Mouse (Mus musculus) limb, embryonic 14.5 days (tissue): ENCODE measurements around the gene Ifi27l2a. TPM values are rescaled to one million over a fixed set of nuclear protein-coding genes. Genes with fewer than 3 reads are reported as not detected.

Source experiments
- ATAC-seq: fragments of 200-750 bp; cut with Nextera tagmentation; 2 replicates; pipeline ENCODE4 v1.8.0; 2017; ENCODE audit warnings: low read depth, moderate number of reproducible peaks, moderate TSS enrichment; ENCODE audit not compliant: low FRiP score
- DNase-seq: peaks from one replicate; pipeline ENCODE4 v3.0.0-alpha.2; 2015; ENCODE audit warnings: low spot score
- H3K27ac ChIP-seq: fragments of 300-500 bp; sonication (generic); replicated peaks from 2 replicates; pipeline ENCODE4 v1.5.1; 2014; ENCODE audit warnings: low read depth, mild to moderate bottlenecking, low read length, moderate library complexity, mixed read lengths
- H3K27me3 ChIP-seq: fragments of 300-500 bp; sonication (generic); 2 replicates; pipeline ENCODE4 v1.6.1; 2014; ENCODE audit warnings: low read length, mixed read lengths; ENCODE audit not compliant: control insufficient read depth, insufficient read depth
- H3K36me3 ChIP-seq: fragments of 300-500 bp; sonication (generic); 2 replicates; pipeline ENCODE4 v1.6.1; 2014; ENCODE audit warnings: mild to moderate bottlenecking, low read length, moderate library complexity, mixed read lengths; ENCODE audit not compliant: control insufficient read depth, insufficient read depth
- H3K4me1 ChIP-seq: fragments of 300-500 bp; sonication (generic); 2 replicates; pipeline ENCODE4 v1.6.1; 2014; ENCODE audit warnings: antibody characterized with exemption, low read length, mixed read lengths; ENCODE audit not compliant: control insufficient read depth, insufficient read depth
- H3K4me2 ChIP-seq: fragments of 300-500 bp; sonication (generic); replicated peaks from 2 replicates; pipeline ENCODE4 v1.6.1; 2014; ENCODE audit warnings: low read depth, mild to moderate bottlenecking, low read length, moderate library complexity; ENCODE audit not compliant: severe bottlenecking
- H3K4me3 ChIP-seq: fragments of 300-500 bp; sonication (generic); replicated peaks from 2 replicates; pipeline ENCODE4 v1.5.1; 2014; ENCODE audit warnings: low read length
- H3K9ac ChIP-seq: fragments of 300-500 bp; sonication (generic); 2 replicates; pipeline ENCODE4 v1.6.1; 2014; ENCODE audit warnings: mild to moderate bottlenecking, low read depth, low read length, moderate library complexity; ENCODE audit not compliant: severe bottlenecking
- H3K9me3 ChIP-seq: fragments of 300-500 bp; sonication (generic); 2 replicates; pipeline ENCODE4 v1.6.1; 2016; ENCODE audit warnings: low read length; ENCODE audit not compliant: control insufficient read depth
- POLR2A ChIP-seq: fragments of 200-500 bp; IDR thresholded peaks from 2 replicates; pipeline ENCODE4 v1.8.0; 2012; ENCODE audit warnings: inconsistent platforms, mild to moderate bottlenecking, moderate library complexity, borderline replicate concordance; ENCODE audit not compliant: insufficient read depth, insufficient read length; ENCODE audit errors: extremely low read depth
- WGBS: fragments of 180-500 bp; shearing (Covaris S2); extraction: QIAGEN DNeasy Blood & Tissue Kit; methylation state at CpG from one replicate; pipeline ENCODE4 v1.1.7; 2014; 5-methylcytosine and 5-hydroxymethylcytosine counted together
- polyA plus RNA-seq, 2 experiments: library from polyadenylated mRNA; depleted of rRNA in 1 of 2; stranded (reverse) in 1 of 2; unstranded in 1 of 2; fragments of >200 nt; fragmentation: Nextera tagmentation in 1 of 2; extraction: Ambion mirVana in 1 of 2; gene quantifications; 2 replicates each; pipeline versions ENCODE4 v1.2.1 to v1.2.3; 2012 to 2014

Gene Ifi27l2a
- polyA plus RNA-seq, 2 experiments, result 12.3 to 14.8 TPM

DNA sequence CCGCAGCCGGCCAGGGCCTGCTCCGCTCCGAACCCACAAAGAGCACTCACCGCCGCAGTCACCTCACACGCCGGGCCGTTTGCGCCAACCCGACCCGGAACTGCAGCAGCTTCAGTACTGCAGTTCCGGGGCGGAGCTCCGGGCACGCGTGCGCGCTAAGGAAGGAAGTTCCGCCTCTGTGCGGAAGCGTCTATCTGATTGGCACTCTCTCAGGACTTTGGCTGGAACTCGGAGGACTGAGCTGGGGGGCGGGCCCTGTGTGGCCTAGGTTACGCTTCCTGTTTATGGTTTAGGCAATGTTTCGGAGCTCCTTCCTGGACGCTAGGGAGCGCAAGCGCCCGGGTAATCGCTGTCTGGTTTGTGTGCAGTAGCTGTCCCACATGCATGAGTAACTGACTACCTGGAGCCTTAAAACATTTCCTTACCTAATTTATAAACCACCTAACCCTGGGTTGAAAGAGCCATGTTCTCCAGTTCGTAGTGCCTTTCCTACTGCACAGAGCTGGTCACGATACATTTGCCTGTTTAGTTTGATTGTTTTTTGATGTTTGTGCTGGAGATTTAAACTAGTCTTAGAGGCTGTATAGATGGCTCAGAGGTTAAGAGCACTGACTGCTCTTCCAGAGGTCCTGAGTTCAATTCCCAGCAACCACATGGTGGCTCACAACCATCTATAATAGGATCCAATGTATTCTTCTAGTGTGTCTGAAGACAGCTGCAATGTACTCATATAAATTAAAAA lies 17.6 kb downstream of the Ifi27l2a start, which contains the start of gene Ddx24:
Ddx24 (minus strand) TSS at position 102 of the 742 bp plus-strand sequence.
- H3K27me3 ChIP-seq, result no peaks in the 10 kb centered on the region
- H3K4me3 ChIP-seq, result peak within 1 kb of the TSS; percentile 93
- H3K4me2 ChIP-seq, result peak within 1 kb of the TSS; percentile 85
- peaks cover 9% of the 10 kb centered on the region for H3K36me3 ChIP-seq
- ATAC-seq, result peak; percentile 99
- H3K4me1 ChIP-seq, result peaks cover 22% of the 10 kb centered on the region
- peak; percentile 99 for DNase-seq
- no peaks in the 10 kb centered on the region for H3K9me3 ChIP-seq
- peak; percentile 66; the same call in 1 of the 2 replicates for TF ChIP-seq POLR2A
- 4% methylated on average over 21 of the region's 33 CpGs for WGBS
- H3K27ac ChIP-seq, result no peak within 1 kb of the TSS
- H3K9ac ChIP-seq, result peak within 1 kb of the TSS; percentile 88

DNA sequence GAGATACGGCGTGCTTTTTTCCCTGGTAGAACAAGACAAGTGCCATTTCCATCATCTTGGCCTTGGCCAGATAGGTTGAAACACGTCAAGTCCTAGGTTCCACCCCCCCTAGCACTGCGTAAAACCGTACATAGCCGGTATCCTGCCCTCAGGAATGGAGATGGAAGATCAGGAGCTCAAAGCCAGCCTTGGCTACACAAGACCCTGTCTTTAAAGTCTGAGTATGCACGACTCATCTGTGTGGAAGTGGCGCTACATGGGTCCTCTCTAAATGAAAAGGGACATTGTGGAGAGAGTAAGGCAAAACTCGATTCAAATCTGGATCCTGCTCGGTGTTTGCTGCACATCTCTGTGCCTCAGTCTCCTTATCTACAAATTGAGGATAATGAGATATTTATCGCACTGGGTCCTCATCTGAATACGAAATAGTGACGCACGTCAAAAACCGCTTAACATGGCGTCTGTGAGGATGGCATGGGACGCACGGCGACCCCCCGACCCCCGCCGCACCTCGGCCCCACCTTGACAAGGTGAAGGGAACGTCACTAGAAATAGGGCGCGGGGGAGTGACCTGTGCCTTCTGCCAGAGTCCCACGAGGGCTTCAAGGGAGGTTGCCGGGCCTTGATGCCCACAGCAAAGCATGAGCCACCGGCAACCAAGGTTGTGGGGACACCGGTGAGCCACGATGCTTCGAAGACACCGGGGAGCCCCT lies 18.3 kb downstream of the Ifi27l2a start:
- no peak for ATAC-seq
- TF ChIP-seq POLR2A, result no peak
- WGBS, result 9% methylated on average over 29 of the region's 33 CpGs

DNA sequence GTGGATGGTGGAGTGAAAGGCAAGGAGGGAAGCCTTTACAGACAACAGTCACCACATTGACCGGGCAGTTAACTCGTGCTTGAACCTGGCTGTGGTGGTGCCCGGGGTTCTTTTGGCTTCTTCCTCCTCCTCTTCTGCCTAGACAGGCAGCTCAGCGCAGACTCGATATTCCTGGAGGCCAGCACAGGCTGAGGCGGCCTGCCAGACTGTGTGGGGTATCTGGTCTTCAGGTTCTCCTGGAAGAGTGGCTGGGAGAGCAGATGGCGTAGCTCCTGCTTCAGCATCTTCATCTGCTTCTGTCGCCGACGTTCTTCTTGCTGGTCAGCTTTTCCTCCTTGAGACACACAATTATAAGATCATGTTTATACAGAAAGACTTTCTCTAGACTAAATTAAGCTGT lies 35.3 kb downstream of the Ifi27l2a start:
- H3K27ac ChIP-seq, result no peak overlapping the region
- TF ChIP-seq POLR2A, result no peak
- H3K4me2 ChIP-seq, result no peak overlapping the region
- no peak for ATAC-seq
- WGBS, result 94% methylated on average over 9 of the region's 10 CpGs
- no peak overlapping the region for H3K9ac ChIP-seq
- H3K36me3 ChIP-seq, result peaks cover 92% of the 10 kb centered on the region
- no peaks in the 10 kb centered on the region for H3K4me1 ChIP-seq
- H3K27me3 ChIP-seq, result no peaks in the 10 kb centered on the region
- H3K9me3 ChIP-seq, result no peaks in the 10 kb centered on the region
- H3K4me3 ChIP-seq, result no peak overlapping the region
- no peak for DNase-seq

More for the DNA sequence above, 18.3 kb downstream of the Ifi27l2a start:
- Histone ChIP-seq H3K4me1 (peaks cover 22% of the 10 kb centered on the region), H3K27ac (no peak overlapping the region), H3K4me2 (peak overlapping the region; percentile 85), H3K27me3 (no peaks in the 10 kb centered on the region), H3K36me3 (peaks cover 9% of the 10 kb centered on the region), H3K4me3 (peak overlapping the region; percentile 93), H3K9me3 (no peaks in the 10 kb centered on the region), H3K9ac (peak overlapping the region; percentile 88)
- DNase-seq, result no peak

DNA sequence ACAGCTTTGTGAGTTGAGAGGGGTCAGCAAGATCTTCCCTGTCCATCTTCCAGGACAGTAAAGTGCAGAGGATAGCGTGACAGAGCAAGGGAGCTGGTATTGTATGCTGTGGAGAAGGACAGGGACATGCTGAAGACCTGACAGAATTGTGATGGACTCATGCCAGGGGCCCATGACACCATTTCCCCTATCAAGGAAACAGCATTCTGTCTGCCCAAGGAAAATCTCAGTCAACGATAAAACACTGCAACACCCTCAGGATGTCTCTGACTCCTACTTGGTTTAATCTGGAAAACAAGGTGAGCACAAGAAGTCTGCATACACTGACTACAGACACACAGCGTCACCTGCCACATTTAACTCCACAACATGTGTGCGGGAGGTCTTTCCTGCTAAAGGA lies 35.8 kb downstream of the Ifi27l2a start, which contains the start of gene 9330161L09Rik:
9330161L09Rik (minus strand) TSS at position 101 of the 400 bp plus-strand sequence.
- Histone ChIP-seq H3K4me3 (no peak within 1 kb of the TSS), H3K36me3 (peaks cover 92% of the 10 kb centered on the region), H3K27ac (no peak within 1 kb of the TSS), H3K9me3 (no peaks in the 10 kb centered on the region), H3K9ac (no peak within 1 kb of the TSS), H3K27me3 (no peaks in the 10 kb centered on the region), H3K4me1 (no peaks in the 10 kb centered on the region), H3K4me2 (no peak within 1 kb of the TSS)
- DNase-seq, result no peak
- WGBS, result 96% methylated on average over 4 of the region's 4 CpGs
- TF ChIP-seq POLR2A, result no peak
- ATAC-seq, result no peak

- 86% methylated on average over 18 of the region's 18 CpGs for WGBS
- ATAC-seq, result no peak
These were observed 39.3 kb downstream of the Ifi27l2a start for GRCm38 (mm10) chr12:103404131-103404530.

More at GRCm38 (mm10) chr12:103404131-103404530, 39.3 kb downstream of the Ifi27l2a start:
- no peak overlapping the region for H3K27ac ChIP-seq
- H3K4me1 ChIP-seq, result no peaks in the 10 kb centered on the region
- no peak for DNase-seq
- H3K27me3 ChIP-seq, result no peaks in the 10 kb centered on the region
- H3K9ac ChIP-seq, result no peak overlapping the region
- no peak for TF ChIP-seq POLR2A
- H3K4me2 ChIP-seq, result no peak overlapping the region
- peaks cover 61% of the 10 kb centered on the region for H3K36me3 ChIP-seq
- no peaks in the 10 kb centered on the region for H3K9me3 ChIP-seq
- H3K4me3 ChIP-seq, result no peak overlapping the region
